Mouse (Mus musculus) E14TG2a.4 (cell line): ENCODE measurements around the gene Tmem266.

Source experiments
- CTCF ChIP-seq: conservative IDR thresholded peaks from 2 replicates; pipeline ENCODE4 v1.5.1; 2014; ENCODE audit warnings: low read length
- NANOG ChIP-seq: IDR thresholded peaks from 2 replicates; pipeline ENCODE4 v1.6.1; 2014; ENCODE audit warnings: borderline replicate concordance, low read length, mixed read lengths
- POU5F1 ChIP-seq: IDR thresholded peaks from 2 replicates; pipeline ENCODE4 v1.6.1; 2014; ENCODE audit warnings: low read length, borderline replicate concordance

DNA sequence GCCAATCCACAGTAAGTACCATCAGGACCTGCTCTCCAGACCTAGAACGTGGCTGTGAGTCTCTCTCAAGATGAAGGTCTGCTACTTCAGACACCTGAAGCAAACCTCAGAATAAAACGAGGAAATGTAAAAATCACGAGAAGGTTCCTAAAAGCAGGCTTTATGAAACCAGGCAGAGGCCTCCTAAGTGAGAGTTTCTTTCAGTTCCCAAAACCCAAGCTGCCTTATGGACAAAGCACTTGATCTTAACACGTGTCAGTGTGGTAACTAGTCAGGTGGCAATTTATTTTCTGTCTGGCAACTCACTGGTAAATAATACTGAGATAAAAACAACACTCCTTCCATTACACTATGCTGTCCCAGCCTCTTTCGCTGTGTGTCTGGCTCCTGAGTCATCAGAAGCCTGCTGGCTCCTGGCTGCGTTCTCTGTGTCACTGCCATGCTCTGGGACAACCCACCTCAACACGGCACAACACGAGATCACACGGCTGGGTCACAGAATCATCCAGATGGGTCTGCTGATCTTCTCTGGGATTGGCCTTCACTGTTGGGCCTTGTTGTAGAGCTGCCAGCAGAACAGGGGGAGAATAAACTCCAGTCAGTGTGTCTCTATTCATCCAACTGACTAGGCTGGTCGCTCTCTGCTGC, 51.0 kb downstream of the Tmem266 start:
- TF ChIP-seq CTCF: no peak
- TF ChIP-seq POU5F1: no peak
- TF ChIP-seq NANOG: no peak
